Mouse (Mus musculus) stomach, postnatal 0 days (tissue): ENCODE data around the gene Asphd2. TPM values are rescaled to one million over a fixed set of nuclear protein-coding genes. Genes with fewer than 3 reads are reported as not detected.

ENCODE experiments used
- ATAC-seq: fragments of 200-750 bp; cut with Nextera tagmentation; 2 replicates; pipeline ENCODE4 v1.8.0; 2017; ENCODE audit not compliant: low FRiP score, low TSS enrichment
- DNase-seq: peaks from one replicate; pipeline ENCODE4 v3.0.0-alpha.2; 2016; ENCODE audit warnings: low spot score
- H3K27ac ChIP-seq: fragments of 300-500 bp; sonication (generic); replicated peaks from 2 replicates; pipeline ENCODE4 v1.5.1; 2014; ENCODE audit warnings: mild to moderate bottlenecking, control low read depth
- H3K27me3 ChIP-seq: fragments of 300-500 bp; sonication (generic); 2 replicates; pipeline ENCODE4 v1.6.1; 2014; ENCODE audit warnings: low read length; ENCODE audit not compliant: control insufficient read depth, insufficient read depth
- H3K36me3 ChIP-seq: fragments of 300-500 bp; sonication (generic); 2 replicates; pipeline ENCODE4 v1.6.1; 2014; ENCODE audit warnings: low read length, mixed read lengths; ENCODE audit not compliant: control insufficient read depth, insufficient read depth
- H3K4me1 ChIP-seq: fragments of 300-500 bp; sonication (generic); replicated peaks from 2 replicates; pipeline ENCODE4 v1.6.1; 2014; ENCODE audit warnings: antibody characterized with exemption; ENCODE audit not compliant: control insufficient read depth, insufficient read depth
- H3K4me2 ChIP-seq: fragments of 300-500 bp; sonication (generic); replicated peaks from 2 replicates; pipeline ENCODE4 v1.6.1; 2014; ENCODE audit warnings: low read depth, mild to moderate bottlenecking, control low read depth, moderate library complexity
- H3K4me3 ChIP-seq: fragments of 300-500 bp; sonication (generic); 2 replicates; pipeline ENCODE4 v1.5.1; 2014; ENCODE audit warnings: low read depth, low read length, control low read depth
- H3K9ac ChIP-seq: fragments of 300-500 bp; sonication (generic); 2 replicates; pipeline ENCODE4 v1.6.1; 2014; ENCODE audit warnings: mild to moderate bottlenecking, low read length, control low read depth, mixed read lengths
- H3K9me3 ChIP-seq: fragments of 300-500 bp; sonication (generic); 2 replicates; pipeline ENCODE4 v1.6.1; 2016; ENCODE audit warnings: low read length; ENCODE audit not compliant: control insufficient read depth
- CTCF ChIP-seq: IDR thresholded peaks from 2 replicates; pipeline ENCODE4 v1.5.1; 2016; ENCODE audit warnings: antibody characterized with exemption, low read depth, mild to moderate bottlenecking, moderate library complexity
- EP300 ChIP-seq: optimal IDR thresholded peaks from 2 replicates; pipeline ENCODE3; 2016; ENCODE audit warnings: antibody characterized with exemption
- WGBS: fragments of 180-500 bp; shearing (Covaris S2); extraction: QIAGEN DNeasy Blood & Tissue Kit; methylation state at CpG from one replicate; pipeline ENCODE4 v1.1.7; 2014; 5-methylcytosine and 5-hydroxymethylcytosine counted together
- polyA plus RNA-seq: library from polyadenylated mRNA; unstranded; fragments of >200 nt; fragmentation: Nextera tagmentation; extraction: Ambion mirVana; gene quantifications from 2 replicates; pipeline ENCODE4 v1.2.1, GENCODE M21; 2015

Gene Asphd2
- polyA plus RNA-seq: 4.4 and 4.6 TPM in 2 replicates

- Histone ChIP-seq H3K4me3 (peak within 1 kb of the TSS; percentile 49), H3K4me1 (no peaks in the 10 kb centered on the region), H3K27me3 (0 out of 2 replicates have a peak, but pooled peaks cover 2% of the 10 kb centered on the region), H3K9ac (peak within 1 kb of the TSS; percentile 56), H3K9me3 (no peaks in the 10 kb centered on the region), H3K4me2 (peak within 1 kb of the TSS; percentile 64), H3K27ac (no peak within 1 kb of the TSS), H3K36me3 (no peaks in the 10 kb centered on the region)
- WGBS: 3% methylated on average over 31 of the region's 67 CpGs
- TF ChIP-seq CTCF (peak; percentile 39; the same call in 1 of the 2 replicates), EP300 (no peak)
- DNase-seq (peak; percentile 59), ATAC-seq (peak; percentile 82)
Measured at GRCm38 (mm10) chr5:112394779-112395443, at the start of gene Asphd2. Gene Asphd2 (minus strand): TSS chr5:112394866.

- Histone ChIP-seq H3K27me3 (no peaks in the 10 kb centered on the region), H3K4me2 (no peak overlapping the region), H3K9ac (no peak overlapping the region), H3K4me1 (no peaks in the 10 kb centered on the region), H3K9me3 (no peaks in the 10 kb centered on the region), H3K36me3 (no peaks in the 10 kb centered on the region), H3K4me3 (no peak overlapping the region), H3K27ac (no peak overlapping the region)
- WGBS: 45% methylated on average over 10 of the region's 10 CpGs
- ATAC-seq: no peak
- no peak for TF ChIP-seq CTCF
- TF ChIP-seq EP300: no peak
- DNase-seq: no peak
Measured at GRCm38 (mm10) chr5:112438535-112438934, 43.9 kb upstream of the Asphd2 start.

- 3% methylated on average over 8 of the region's 8 CpGs for WGBS
- Histone ChIP-seq H3K4me1 (no peaks in the 10 kb centered on the region), H3K4me3 (no peak overlapping the region), H3K9me3 (no peaks in the 10 kb centered on the region), H3K36me3 (no peaks in the 10 kb centered on the region), H3K9ac (no peak overlapping the region), H3K27me3 (no peaks in the 10 kb centered on the region), H3K4me2 (no peak overlapping the region), H3K27ac (no peak overlapping the region)
- TF ChIP-seq EP300 (no peak), CTCF (peak; percentile 96)
- ATAC-seq (no peak), DNase-seq (peak; percentile 79)
Measured at GRCm38 (mm10) chr5:112433004-112433403, 38.3 kb upstream of the Asphd2 start.

- DNase-seq (no peak), ATAC-seq (no peak)
- Histone ChIP-seq H3K4me3 (no peak overlapping the region), H3K27me3 (no peaks in the 10 kb centered on the region), H3K9ac (no peak overlapping the region), H3K4me2 (no peak overlapping the region), H3K9me3 (no peaks in the 10 kb centered on the region), H3K4me1 (no peaks in the 10 kb centered on the region), H3K36me3 (no peaks in the 10 kb centered on the region), H3K27ac (no peak overlapping the region)
- TF ChIP-seq CTCF: no peak
- TF ChIP-seq EP300: no peak
- WGBS: 85% methylated on average over 5 of the region's 5 CpGs
Measured at GRCm38 (mm10) chr5:112432033-112432432, 37.4 kb upstream of the Asphd2 start.

GRCm38 (mm10) chr5:112431120-112431775 lies 36.6 kb upstream of the Asphd2 start:
- Histone ChIP-seq H3K4me3 (no peak overlapping the region), H3K4me1 (no peaks in the 10 kb centered on the region), H3K9me3 (no peaks in the 10 kb centered on the region), H3K27ac (no peak overlapping the region), H3K36me3 (no peaks in the 10 kb centered on the region), H3K4me2 (0 out of 2 replicates have a peak overlapping the region, but pooled peaks have one; percentile 17), H3K27me3 (no peaks in the 10 kb centered on the region), H3K9ac (no peak overlapping the region)
- ATAC-seq (no peak), DNase-seq (peak; percentile 34)
- 26% methylated on average over 14 of the region's 14 CpGs for WGBS
- TF ChIP-seq EP300 (no peak), CTCF (no peak)

GRCm38 (mm10) chr5:112428944-112429343 lies 34.3 kb upstream of the Asphd2 start:
- Histone ChIP-seq H3K4me2 (no peak overlapping the region; the same call in 1 of the 2 replicates), H3K9ac (no peak overlapping the region), H3K9me3 (no peaks in the 10 kb centered on the region), H3K27me3 (no peaks in the 10 kb centered on the region), H3K27ac (no peak overlapping the region), H3K36me3 (no peaks in the 10 kb centered on the region), H3K4me3 (no peak overlapping the region), H3K4me1 (no peaks in the 10 kb centered on the region)
- DNase-seq (peak; percentile 66), ATAC-seq (peak; percentile 35; the same call in 1 of the 2 replicates)
- 15% methylated on average over 19 of the region's 19 CpGs for WGBS
- TF ChIP-seq EP300 (no peak), CTCF (peak; percentile 89)
